In genomic region chr12:111143509-111144063, GRCm38 (mm10) we compare ENCODE assay signal across 10 mouse cellular contexts. TPM values are rescaled to one million over a fixed set of nuclear protein-coding genes. Genes with fewer than 3 reads are reported as not detected.
A peak's percentile ranks its signal among the peaks of the same experiment; 100 is the strongest.
DNase-seq lines count a peak whose midpoint lies in the region; ATAC-seq lines count a peak whose summit lies in the region.
"Had no signal": no experiment of that assay in that cellular context is flagged by ENCODE, and none has a peak within 500 bp of the region (broad histone marks: within the 10 kb centered on the region; RNA-seq: fewer than 3 reads in every experiment).

No protein-coding gene starts in this region.

- no peak overlapping the region for H3K4me3 ChIP-seq in hindbrain, embryonic 15.5 days
- no peak overlapping the region for H3K4me3 ChIP-seq in neural tube, embryonic 13.5 days

- ATAC-seq in hindbrain, embryonic 15.5 days (ENCODE audit: low FRiP score, low read depth): peak; percentile 58
- peak; percentile 33 for ATAC-seq in neural tube, embryonic 13.5 days (ENCODE audit: low read depth)

- no peaks in the 10 kb centered on the region for H3K9me3 ChIP-seq in hindbrain, embryonic 15.5 days
- peaks cover 4% of the 10 kb centered on the region; the same call in 1 of the 2 replicates for H3K9me3 ChIP-seq in neural tube, embryonic 13.5 days

- WGBS in hindbrain, embryonic 15.5 days: 47% methylated on average over 16 of the region's 16 CpGs
- WGBS in neural tube, embryonic 13.5 days: 61% methylated on average over 16 of the region's 16 CpGs

- peak; percentile 63 to 73 for DNase-seq in right cerebral cortex, postnatal 10 days (ENCODE audit: low spot score in 2 of 2)
- DNase-seq in right cerebral cortex, adult 2 months (ENCODE audit: low spot score in 2 of 2): no peak
- peak; percentile 25 to 44 for DNase-seq in gastrocnemius, adult 8-10 months (ENCODE audit: low spot score in 2 of 2)
- no peak for DNase-seq in cerebellum, adult 11 months
- DNase-seq in cerebellum, postnatal 4 days (ENCODE audit: low spot score in 2 of 2): no peak
- no peak for DNase-seq in MN1 (ENCODE audit: low spot score)

- H3K9ac ChIP-seq in hindbrain, embryonic 15.5 days: no peak overlapping the region
- H3K9ac ChIP-seq in neural tube, embryonic 13.5 days: peak overlapping the region; percentile 31; the same call in 1 of the 2 replicates

- H3K27me3 ChIP-seq in hindbrain, embryonic 15.5 days: no peaks in the 10 kb centered on the region
- H3K27me3 ChIP-seq in neural tube, embryonic 13.5 days: no peaks in the 10 kb centered on the region

- H3K4me2 ChIP-seq in hindbrain, embryonic 15.5 days: peak overlapping the region; percentile 36
- peak overlapping the region; percentile 40 for H3K4me2 ChIP-seq in neural tube, embryonic 13.5 days

- H3K27ac ChIP-seq in hindbrain, embryonic 15.5 days (replicated peaks): peak overlapping the region; percentile 79
- peak overlapping the region; percentile 76 for H3K27ac ChIP-seq in neural tube, embryonic 13.5 days (replicated peaks)

- H3K4me1 ChIP-seq in hindbrain, embryonic 15.5 days (replicated peaks): peaks cover 31% of the 10 kb centered on the region
- peaks cover 30% of the 10 kb centered on the region for H3K4me1 ChIP-seq in neural tube, embryonic 13.5 days (replicated peaks)

- no peaks in the 10 kb centered on the region for H3K36me3 ChIP-seq in hindbrain, embryonic 15.5 days
- no peaks in the 10 kb centered on the region for H3K36me3 ChIP-seq in neural tube, embryonic 13.5 days

RNA-seq across cellular contexts. Expression of gene Traf3, which starts 22.6 kb away (rescaled TPM):
- 10 to 100 TPM in 3 of 4 experiments, 1 to 10 TPM in 1; 8.7 to 20.0 (median 12.9) TPM for total RNA-seq in gastrocnemius, adult 8-10 months (2022)
- 18.6 and 18.7 TPM in 2 replicates for polyA plus RNA-seq in hindbrain, embryonic 15.5 days (2015; fragmentation: Nextera tagmentation; extraction: Ambion mirVana)
- 15.9 and 17.5 TPM in 2 replicates for polyA plus RNA-seq in neural tube, embryonic 13.5 days (2015; fragmentation: Nextera tagmentation; extraction: Ambion mirVana)

RNA-seq across cellular contexts. Expression of gene 4930595D18Rik, which starts 40.7 kb away (rescaled TPM):
- total RNA-seq in gastrocnemius, adult 8-10 months (2022): not detected
- polyA plus RNA-seq in hindbrain, embryonic 15.5 days (2015; fragmentation: Nextera tagmentation; extraction: Ambion mirVana): not detected in 2 replicates
- polyA plus RNA-seq in neural tube, embryonic 13.5 days (2015; fragmentation: Nextera tagmentation; extraction: Ambion mirVana): not detected in 2 replicates
- polyA plus RNA-seq: gonadal fat pad, adult 2 months; small intestine, adult 2 months had no signal

Comparison
In these comparisons a context has a peak if more than half of its experiments do, and no peak if none do; other contexts are left out.
1. DNase-seq: peak in right cerebral cortex, postnatal 10 days (2 of 2) and gastrocnemius, adult 8-10 months (2 of 2); none in right cerebral cortex, adult 2 months (0 of 2), cerebellum, adult 11 months (single experiment), cerebellum, postnatal 4 days (0 of 2) and MN1 (single experiment).